Mouse (Mus musculus) G1E (cell line): ENCODE results near the gene Csnk2a2. TPM values are rescaled to one million over a fixed set of nuclear protein-coding genes. Genes with fewer than 3 reads are reported as not detected.

Source experiments
- ATAC-seq: 2 replicates; pipeline ENCODE4 v1.8.0; 2016; ENCODE audit warnings: mild to moderate bottlenecking; ENCODE audit not compliant: insufficient number of reproducible peaks, poor library complexity, low FRiP score, severe bottlenecking; ENCODE audit errors: extremely low read depth
- DNase-seq: peaks from one replicate; pipeline ENCODE4 v3.0.0; 2012; ENCODE audit warnings: low spot score
- H3K27me3 ChIP-seq: 2 replicates; pipeline ENCODE4 v1.6.1; 2012; ENCODE audit warnings: mild to moderate bottlenecking, low read length, inconsistent platforms; ENCODE audit not compliant: insufficient read depth
- H3K36me3 ChIP-seq: replicated peaks from 2 replicates; pipeline ENCODE3; 2012; ENCODE audit warnings: mild to moderate bottlenecking, inconsistent platforms
- H3K4me1 ChIP-seq: 2 replicates; pipeline ENCODE4 v1.6.1; 2012; ENCODE audit warnings: low read depth, low read length, inconsistent platforms, mixed read lengths; ENCODE audit not compliant: insufficient read depth
- H3K4me3 ChIP-seq: 2 replicates; pipeline ENCODE4 v1.5.1; 2012; ENCODE audit warnings: low read depth, mild to moderate bottlenecking, inconsistent platforms, low read length, moderate library complexity, mixed read lengths
- H3K9me3 ChIP-seq: replicated peaks from 2 replicates; pipeline ENCODE4 v1.6.1; 2012; ENCODE audit warnings: inconsistent platforms
- CTCF ChIP-seq: IDR thresholded peaks from 2 replicates; pipeline ENCODE4 v1.5.1; 2012; ENCODE audit warnings: low read depth, low read length, inconsistent platforms, mixed read lengths
- GATA1 ChIP-seq: IDR thresholded peaks from 2 replicates; pipeline ENCODE4 v1.6.1; 2012; ENCODE audit warnings: borderline replicate concordance, low read length, inconsistent platforms, mixed read lengths
- GATA2 ChIP-seq: IDR thresholded peaks from 2 replicates; pipeline ENCODE4 v1.6.1; 2012; ENCODE audit warnings: low read depth, low read length, inconsistent platforms, borderline replicate concordance
- POLR2AphosphoS5 ChIP-seq: IDR thresholded peaks from 2 replicates; pipeline ENCODE4 v1.6.1; 2012; ENCODE audit warnings: low read depth, low read length, inconsistent platforms; ENCODE audit not compliant: insufficient replicate concordance
- TAL1 ChIP-seq: conservative IDR thresholded peaks from 2 replicates; pipeline ENCODE4 v1.6.1; 2012; ENCODE audit warnings: low read depth, low read length, inconsistent platforms, mixed read lengths
- polyA plus RNA-seq: library from polyadenylated mRNA; stranded (reverse); fragments of >175 nt; gene quantifications from 2 replicates; pipeline ENCODE4 v1.2.3, GENCODE M21; 2012
- total RNA-seq, 2 experiments: library from RNA; stranded (forward) in 1 of 2; stranded (reverse) in 1 of 2; fragments of 200-1000 nt in 1 of 2; fragments of >200 nt in 1 of 2; fragmentation: Nextera tagmentation in 1 of 2; gene quantifications; 2 replicates each; pipeline ENCODE4 v1.2.3; 2014 to 2017

Gene Csnk2a2
- total and polyA plus RNA-seq, 3 experiments = 30.8 to 300 (median 45.0) TPM

- ATAC-seq = no peak
- Histone ChIP-seq H3K9me3 (no peaks in the 10 kb centered on the region), H3K36me3 (peaks cover 41% of the 10 kb centered on the region), H3K27me3 (no peaks in the 10 kb centered on the region), H3K4me3 (peak overlapping the region; percentile 97; the same call in 1 of the 2 replicates), H3K4me1 (peaks cover 70% of the 10 kb centered on the region)
- no peak for TF ChIP-seq GATA1
- TF ChIP-seq POLR2AphosphoS5 = no peak
- TF ChIP-seq TAL1 = no peak
- TF ChIP-seq GATA2 = no peak
- TF ChIP-seq CTCF = no peak
- no peak for DNase-seq
Measured at GRCm38 (mm10) chr8:95433124-95433523, 56.7 kb downstream of the Csnk2a2 start.

- Histone ChIP-seq H3K4me1 (peaks cover 70% of the 10 kb centered on the region), H3K36me3 (peaks cover 48% of the 10 kb centered on the region), H3K4me3 (no peak overlapping the region), H3K27me3 (no peaks in the 10 kb centered on the region), H3K9me3 (no peaks in the 10 kb centered on the region)
- DNase-seq = no peak
- ATAC-seq = no peak
- TF ChIP-seq GATA2 = no peak
- TF ChIP-seq CTCF = no peak
- no peak for TF ChIP-seq TAL1
- TF ChIP-seq GATA1 = no peak
- TF ChIP-seq POLR2AphosphoS5 = no peak
Measured at GRCm38 (mm10) chr8:95432471-95432870, 57.4 kb downstream of the Csnk2a2 start.

GRCm38 (mm10) chr8:95429945-95430344 is 59.9 kb downstream of the Csnk2a2 start:
- no peaks in the 10 kb centered on the region for H3K27me3 ChIP-seq
- TF ChIP-seq TAL1 (no peak), GATA1 (no peak), POLR2AphosphoS5 (no peak), CTCF (no peak), GATA2 (no peak)
- peaks cover 61% of the 10 kb centered on the region for H3K36me3 ChIP-seq
- no peak for ATAC-seq
- peaks cover 64% of the 10 kb centered on the region for H3K4me1 ChIP-seq
- H3K9me3 ChIP-seq = no peaks in the 10 kb centered on the region
- DNase-seq = no peak
- H3K4me3 ChIP-seq = no peak overlapping the region

- Histone ChIP-seq H3K4me1 (peaks cover 53% of the 10 kb centered on the region), H3K9me3 (no peaks in the 10 kb centered on the region), H3K4me3 (no peak overlapping the region; the same call in 1 of the 2 replicates), H3K36me3 (peaks cover 72% of the 10 kb centered on the region), H3K27me3 (no peaks in the 10 kb centered on the region)
- ATAC-seq (no peak; the same call in 1 of the 2 replicates), DNase-seq (peak; percentile 52)
- no peak for TF ChIP-seq GATA2
- no peak for TF ChIP-seq GATA1
- peak; percentile 86 for TF ChIP-seq CTCF
Measured at GRCm38 (mm10) chr8:95427594-95428535, 62.0 kb downstream of the Csnk2a2 start.

GRCm38 (mm10) chr8:95426781-95427281 is 63.0 kb downstream of the Csnk2a2 start:
- peaks cover 43% of the 10 kb centered on the region for H3K4me1 ChIP-seq
- H3K9me3 ChIP-seq = no peaks in the 10 kb centered on the region
- ATAC-seq = no peak
- no peaks in the 10 kb centered on the region for H3K27me3 ChIP-seq
- TF ChIP-seq CTCF = no peak
- TF ChIP-seq GATA2 = no peak
- TF ChIP-seq POLR2AphosphoS5 = no peak
- TF ChIP-seq GATA1 = no peak
- no peak for TF ChIP-seq TAL1
- peaks cover 75% of the 10 kb centered on the region for H3K36me3 ChIP-seq
- no peak for DNase-seq
- no peak overlapping the region for H3K4me3 ChIP-seq

GRCm38 (mm10) chr8:95424682-95425081 is 65.2 kb downstream of the Csnk2a2 start:
- TF ChIP-seq GATA1 (no peak), CTCF (no peak), POLR2AphosphoS5 (no peak), GATA2 (no peak), TAL1 (no peak)
- DNase-seq (no peak), ATAC-seq (no peak)
- peaks cover 29% of the 10 kb centered on the region for H3K4me1 ChIP-seq
- H3K27me3 ChIP-seq = no peaks in the 10 kb centered on the region
- H3K4me3 ChIP-seq = no peak overlapping the region
- peaks cover 79% of the 10 kb centered on the region for H3K36me3 ChIP-seq
- H3K9me3 ChIP-seq = no peaks in the 10 kb centered on the region

- DNase-seq (no peak), ATAC-seq (no peak)
- Histone ChIP-seq H3K27me3 (no peaks in the 10 kb centered on the region), H3K4me3 (no peak overlapping the region), H3K9me3 (no peaks in the 10 kb centered on the region), H3K36me3 (peaks cover 69% of the 10 kb centered on the region), H3K4me1 (peaks cover 9% of the 10 kb centered on the region; the same call in 1 of the 2 replicates)
- TF ChIP-seq POLR2AphosphoS5 = no peak
- no peak for TF ChIP-seq TAL1
- no peak for TF ChIP-seq CTCF
Measured at GRCm38 (mm10) chr8:95422193-95422810, 67.5 kb downstream of the Csnk2a2 start.
